In the genomic region with DNA sequence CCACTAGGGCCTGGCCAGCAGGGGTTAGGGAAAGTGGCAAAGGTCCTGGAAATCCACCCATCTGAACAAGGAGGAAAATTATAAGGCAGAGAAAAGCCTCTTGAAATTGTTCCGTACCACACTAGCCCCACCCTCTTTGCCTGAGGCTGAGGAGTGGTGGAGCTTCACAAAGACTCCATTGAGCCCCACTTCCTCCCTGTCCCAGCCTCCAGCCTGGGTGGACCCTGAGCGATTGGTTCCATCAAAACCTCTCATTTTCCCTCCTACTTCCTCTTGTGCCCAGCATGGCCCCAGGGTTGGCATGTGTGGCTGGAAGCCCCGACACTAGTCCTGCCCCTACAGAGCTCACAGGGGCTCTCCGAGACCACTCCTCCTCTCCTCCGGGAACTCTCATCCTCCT, we compare ENCODE assay signal across 22 mouse cellular contexts. TPM values are rescaled to one million over a fixed set of nuclear protein-coding genes. Genes with fewer than 3 reads are reported as not detected.
DNase-seq lines count a peak whose midpoint lies in the region; ATAC-seq and TF ChIP-seq lines count a peak whose summit lies in the region.
"Had no signal": no experiment of that assay in that cellular context is flagged by ENCODE, and none has a peak within 500 bp of the region (broad histone marks: within the 10 kb centered on the region; RNA-seq: fewer than 3 reads in every experiment).

No protein-coding gene starts in this region.

- no peak overlapping the region for H3K4me3 ChIP-seq in layer of hippocampus, adult 2 months
- H3K4me3 ChIP-seq in intestine, embryonic 14.5 days (ENCODE audit: low read depth, low read length), result no peak overlapping the region
- H3K4me3 ChIP-seq in stomach, embryonic 14.5 days (ENCODE audit: low read depth, low read length), result no peak overlapping the region
- H3K4me3 ChIP-seq: kidney, embryonic 15.5 days; liver, embryonic 15.5 days; megakaryocyte, embryonic 14.5 days had no signal

- no peaks in the 10 kb centered on the region for H3K36me3 ChIP-seq in intestine, embryonic 14.5 days (ENCODE audit: control insufficient read depth, insufficient read depth, low read length)
- no peaks in the 10 kb centered on the region for H3K36me3 ChIP-seq in stomach, embryonic 14.5 days (ENCODE audit: control insufficient read depth, insufficient read depth, low read length)
- H3K36me3 ChIP-seq: liver, embryonic 15.5 days had no signal

- WGBS in intestine, embryonic 14.5 days, result 65% methylated on average over 5 of the region's 5 CpGs
- WGBS in stomach, embryonic 14.5 days, result 72% methylated on average over 5 of the region's 5 CpGs

- no peak overlapping the region for H3K9ac ChIP-seq in intestine, embryonic 14.5 days (ENCODE audit: low read length)
- no peak overlapping the region for H3K9ac ChIP-seq in stomach, embryonic 14.5 days (replicated peaks; ENCODE audit: low read depth, low read length)
- H3K9ac ChIP-seq: kidney, embryonic 15.5 days; liver, embryonic 15.5 days had no signal

- ATAC-seq in intestine, embryonic 14.5 days (replicated peaks; ENCODE audit: low FRiP score, low TSS enrichment, low read depth), result no peak
- ATAC-seq in stomach, embryonic 14.5 days (ENCODE audit: insufficient number of reproducible peaks, insufficient read depth, low FRiP score, low read depth), result no peak
- ATAC-seq: activated CD4-positive, CD25-positive, alpha-beta regulatory T cell, adult 4 months had no signal

- H3K27me3 ChIP-seq in intestine, embryonic 14.5 days (replicated peaks; ENCODE audit: control insufficient read depth, insufficient read depth, low read length), result no peaks in the 10 kb centered on the region
- no peaks in the 10 kb centered on the region for H3K27me3 ChIP-seq in stomach, embryonic 14.5 days (ENCODE audit: control insufficient read depth, insufficient read depth, low read length)
- H3K27me3 ChIP-seq: kidney, embryonic 15.5 days; liver, embryonic 15.5 days had no signal

- DNase-seq in layer of hippocampus, adult 2 months (ENCODE audit: low spot score in 2 of 2), result no peak
- DNase-seq in layer of hippocampus, adult 9-10 months (ENCODE audit: low spot score), result no peak
- peak; percentile 81 for DNase-seq in ZHBTc4 (ENCODE audit: low read depth, low spot score)
- no peak for DNase-seq in intestine, embryonic 14.5 days (ENCODE audit: low spot score)
- DNase-seq in cerebellum, postnatal 10 days, result no peak
- DNase-seq in adrenal gland, adult 18-20 months (ENCODE audit: low spot score in 2 of 2), result no peak
- DNase-seq in spleen, postnatal 36 days (ENCODE audit: low spot score in 2 of 2), result no peak
- DNase-seq: cerebellum, adult 9-10 months; right cerebral cortex, postnatal 25 days; thymus, postnatal 4 days had no signal

- TF ChIP-seq CTCF in layer of hippocampus, adult 2 months (conservative IDR thresholded peaks at IDR 0.05), result no peak

- peaks cover 56% of the 10 kb centered on the region for H3K4me1 ChIP-seq in intestine, embryonic 14.5 days (replicated peaks; ENCODE audit: control insufficient read depth, insufficient read depth, low read length)
- H3K4me1 ChIP-seq in stomach, embryonic 14.5 days (ENCODE audit: control insufficient read depth, insufficient read depth, low read length), result peaks cover 17% of the 10 kb centered on the region; the same call in 1 of the 2 replicates
- H3K4me1 ChIP-seq: liver, embryonic 15.5 days; megakaryocyte, embryonic 14.5 days had no signal

- H3K9me3 ChIP-seq in intestine, embryonic 14.5 days (ENCODE audit: control insufficient read depth, low read length), result no peaks in the 10 kb centered on the region
- no peaks in the 10 kb centered on the region for H3K9me3 ChIP-seq in stomach, embryonic 14.5 days (ENCODE audit: control insufficient read depth, low read depth, low read length)
- H3K9me3 ChIP-seq: kidney, embryonic 15.5 days; liver, embryonic 15.5 days had no signal

- peak overlapping the region; percentile 14; the same call in 1 of the 2 replicates for H3K27ac ChIP-seq in layer of hippocampus, adult 2 months
- peak overlapping the region; percentile 48 for H3K27ac ChIP-seq in intestine, embryonic 14.5 days (ENCODE audit: low read depth)
- H3K27ac ChIP-seq in stomach, embryonic 14.5 days (ENCODE audit: low read length), result 0 out of 2 replicates have a peak overlapping the region, but pooled peaks have one; percentile 44
- H3K27ac ChIP-seq: kidney, embryonic 15.5 days; liver, embryonic 15.5 days had no signal

- no peak overlapping the region for H3K4me2 ChIP-seq in intestine, embryonic 14.5 days (ENCODE audit: low read length)
- no peak overlapping the region for H3K4me2 ChIP-seq in stomach, embryonic 14.5 days (replicated peaks; ENCODE audit: low read depth, low read length)
- H3K4me2 ChIP-seq: kidney, embryonic 15.5 days; liver, embryonic 15.5 days had no signal

RNA-seq across cellular contexts. Expression of gene Cspg4, which starts 12.5 kb away (rescaled TPM):
- total RNA-seq in layer of hippocampus, adult 2 months (2021), result 10 to 100 TPM; 17.4 to 18.4 TPM
- polyA plus RNA-seq in intestine, embryonic 14.5 days (2014; fragmentation: Nextera tagmentation; extraction: Ambion mirVana), result 17.6 and 21.0 TPM in 2 replicates
- 16.1 and 17.5 TPM in 2 replicates for polyA plus RNA-seq in stomach, embryonic 14.5 days (2014; fragmentation: Nextera tagmentation; extraction: Ambion mirVana)
- 10 to 100 TPM in 1 of 2 experiments, 1 to 10 TPM in 1; 7.3 to 19.1 TPM for total RNA-seq in adrenal gland, adult 18-20 months (2021)

RNA-seq across cellular contexts. Expression of gene Odf3l1, which starts 12.8 kb away (rescaled TPM):
- not detected for total RNA-seq in layer of hippocampus, adult 2 months (2021)
- polyA plus RNA-seq in intestine, embryonic 14.5 days (2014; fragmentation: Nextera tagmentation; extraction: Ambion mirVana), result 1.6 and 1.8 TPM in 2 replicates
- 1.7 and 1.9 TPM in 2 replicates for polyA plus RNA-seq in stomach, embryonic 14.5 days (2014; fragmentation: Nextera tagmentation; extraction: Ambion mirVana)
- total RNA-seq in adrenal gland, adult 18-20 months (2021), result 1 to 10 TPM in 1 of 2 experiments, under 1 TPM in 1; 0.66 to 6.0 TPM
- total RNA-seq: gastrocnemius, adult 18-20 months; heart, adult 8-10 months; left cerebral cortex, adult 18-20 months; left cerebral cortex, postnatal 4 days had no signal
- polyA plus RNA-seq: activated CD4-positive, CD25-positive, alpha-beta regulatory T cell, adult 4 months; forebrain, embryonic 16.5 days; lung, postnatal 0 days; midbrain, embryonic 16.5 days had no signal

RNA-seq across cellular contexts. Expression of gene Snx33, which starts 50.9 kb away (rescaled TPM):
- total RNA-seq in layer of hippocampus, adult 2 months (2021), result 1 to 10 TPM; 7.2 to 8.9 TPM
- 5.1 and 5.8 TPM in 2 replicates for polyA plus RNA-seq in intestine, embryonic 14.5 days (2014; fragmentation: Nextera tagmentation; extraction: Ambion mirVana)
- 8.8 and 9.5 TPM in 2 replicates for polyA plus RNA-seq in stomach, embryonic 14.5 days (2014; fragmentation: Nextera tagmentation; extraction: Ambion mirVana)
- 10 to 100 TPM; 20.9 to 25.6 TPM for total RNA-seq in adrenal gland, adult 18-20 months (2021)

RNA-seq across cellular contexts. Expression of gene Imp3, which starts 60.0 kb away (rescaled TPM):
- 10 to 100 TPM; 54.9 to 56.8 TPM for total RNA-seq in layer of hippocampus, adult 2 months (2021)
- 79.9 and 82.5 TPM in 2 replicates for polyA plus RNA-seq in intestine, embryonic 14.5 days (2014; fragmentation: Nextera tagmentation; extraction: Ambion mirVana)
- 76.8 and 78.1 TPM in 2 replicates for polyA plus RNA-seq in stomach, embryonic 14.5 days (2014; fragmentation: Nextera tagmentation; extraction: Ambion mirVana)
- 10 to 100 TPM; 77.0 to 87.0 TPM for total RNA-seq in adrenal gland, adult 18-20 months (2021)
